Mouse (Mus musculus) liver, postnatal 0 days (tissue): ENCODE measurements around the gene Cyp46a1.

Source experiments
- CTCF ChIP-seq: sonication (generic); IDR thresholded peaks from 2 replicates; pipeline ENCODE4 v1.5.1; 2016; ENCODE audit warnings: antibody characterized with exemption, low read depth
- EP300 ChIP-seq: IDR thresholded peaks from 2 replicates; pipeline ENCODE4 v1.6.1; 2016; ENCODE audit warnings: antibody characterized with exemption, low read depth, mild to moderate bottlenecking

GRCm38 (mm10) chr12:108334529-108334928 is 348 bp downstream of the Cyp46a1 start:
- no peak for TF ChIP-seq CTCF
- TF ChIP-seq EP300 = no peak
